ENCODE assay signal across 8 mouse cellular contexts in genomic region chr1:170655280-170655917, GRCm38 (mm10). TPM values are rescaled to one million over a fixed set of nuclear protein-coding genes. Genes with fewer than 3 reads are reported as not detected.
DNase-seq lines count a peak whose midpoint lies in the region; ATAC-seq and TF ChIP-seq lines count a peak whose summit lies in the region.

No protein-coding gene starts in this region.

- no peak overlapping the region for H3K4me2 ChIP-seq in limb, embryonic 14.5 days (replicated peaks; ENCODE audit: low read depth, low read length, severe bottlenecking)

- H3K4me3 ChIP-seq in limb, embryonic 14.5 days (replicated peaks; ENCODE audit: low read length), result no peak overlapping the region

- peaks cover 6% of the 10 kb centered on the region; the same call in 1 of the 2 replicates for H3K36me3 ChIP-seq in limb, embryonic 14.5 days (ENCODE audit: control insufficient read depth, insufficient read depth, low read length)

- H3K9ac ChIP-seq in limb, embryonic 14.5 days (ENCODE audit: low read depth, low read length, severe bottlenecking), result no peak overlapping the region

- no peaks in the 10 kb centered on the region for H3K9me3 ChIP-seq in limb, embryonic 14.5 days (ENCODE audit: control insufficient read depth, low read length)

- intact Hi-C loops in gastrocnemius, postnatal 14 days (cut with DNase I; ENCODE audit: low total_unique reads), result no loop called here
- intact Hi-C loops in gastrocnemius, postnatal 36 days (cut with DNase I), result no loop called here

- peaks cover 15% of the 10 kb centered on the region for H3K4me1 ChIP-seq in limb, embryonic 14.5 days (ENCODE audit: control insufficient read depth, insufficient read depth, low read length)

- peak; percentile 91 for ATAC-seq in limb, embryonic 14.5 days (ENCODE audit: low FRiP score, low read depth)

- no peaks in the 10 kb centered on the region for H3K27me3 ChIP-seq in limb, embryonic 14.5 days (ENCODE audit: control insufficient read depth, insufficient read depth, low read length)

- peak; percentile 44 for DNase-seq in gastrocnemius, postnatal 14 days
- DNase-seq in gastrocnemius, postnatal 36 days, result no peak
- DNase-seq in right cerebral cortex, postnatal 25 days, result peak; percentile 36
- no peak for DNase-seq in right cerebral cortex, adult 2 months (ENCODE audit: low spot score in 2 of 2)
- DNase-seq in limb, embryonic 14.5 days (ENCODE audit: low spot score), result peak; percentile 55
- no peak for DNase-seq in urinary bladder, postnatal 10 days (ENCODE audit: low spot score)
- no peak for DNase-seq in B cell, adult 2 months
- no peak for DNase-seq in layer of hippocampus, adult 9-10 months (ENCODE audit: low spot score)

- TF ChIP-seq POLR2A in limb, embryonic 14.5 days (IDR thresholded peaks at IDR 0.05; ENCODE audit: borderline replicate concordance, extremely low read depth, insufficient read depth, insufficient read length), result no peak

- H3K27ac ChIP-seq in limb, embryonic 14.5 days (replicated peaks; ENCODE audit: low read depth, low read length), result no peak overlapping the region

- WGBS in limb, embryonic 14.5 days, result 49% methylated on average over 5 of the region's 5 CpGs

RNA-seq across cellular contexts. Expression of gene Olfml2b, which starts 11.1 kb away (rescaled TPM):
- 10 to 100 TPM; 27.6 to 35.9 TPM for total RNA-seq in gastrocnemius, postnatal 14 days (2021)
- 1 to 10 TPM; 6.9 to 8.2 TPM for total RNA-seq in gastrocnemius, postnatal 36 days (2021)
- 50.4 and 57.7 TPM in 2 replicates for polyA plus RNA-seq in limb, embryonic 14.5 days (2012; rRNA removed)
- polyA plus RNA-seq in limb, embryonic 14.5 days (2014; fragmentation: Nextera tagmentation; extraction: Ambion mirVana), result 50.6 and 59.1 TPM in 2 replicates

Comparison
In these comparisons a context has a peak if more than half of its experiments do, and no peak if none do; other contexts are left out.
1. DNase-seq: peak in gastrocnemius, postnatal 14 days (single experiment), right cerebral cortex, postnatal 25 days (single experiment) and limb, embryonic 14.5 days (single experiment); none in gastrocnemius, postnatal 36 days (0 of 2), right cerebral cortex, adult 2 months (0 of 2), urinary bladder, postnatal 10 days (single experiment), B cell, adult 2 months (0 of 2) and layer of hippocampus, adult 9-10 months (single experiment).